Mouse (Mus musculus): ENCODE measurements around the gene Steap3.

- TF ChIP-seq CTCF (IDR thresholded peaks at IDR 0.05; ENCODE audit: control insufficient read depth, insufficient read depth, insufficient replicate concordance, low read depth, low read length) = no peak
- no peak for TF ChIP-seq POLR2A (IDR thresholded peaks at IDR 0.05; ENCODE audit: control insufficient read depth, low read depth, low read length)
These were observed 15.2 kb upstream of the Steap3 start for GRCm38 (mm10) chr1:120287679-120288078.
